Mouse (Mus musculus): ENCODE results near the gene Btbd9.

The Btbd9 gene

GRCm38 (mm10) chr17:30454155-30454861 lies 122.0 kb downstream of the Btbd9 start:
- no peak for DNase-seq (ENCODE audit: low read depth, low spot score)

GRCm38 (mm10) chr17:30453272-30453671 lies 123.0 kb downstream of the Btbd9 start:
- no peak for DNase-seq (ENCODE audit: low read depth, low spot score)

- no peak for DNase-seq (ENCODE audit: low read depth, low spot score)
Measured at GRCm38 (mm10) chr17:30452363-30452762, 123.9 kb downstream of the Btbd9 start.

GRCm38 (mm10) chr17:30448562-30448961 lies 127.7 kb downstream of the Btbd9 start:
- no peak for DNase-seq (ENCODE audit: low read depth, low spot score)

- no peak for DNase-seq (ENCODE audit: low read depth, low spot score)
Measured at GRCm38 (mm10) chr17:30445805-30446441, 130.4 kb downstream of the Btbd9 start.

- DNase-seq (ENCODE audit: low read depth, low spot score): no peak
Measured at GRCm38 (mm10) chr17:30439702-30440101, 136.6 kb downstream of the Btbd9 start.

GRCm38 (mm10) chr17:30438786-30439185 lies 137.5 kb downstream of the Btbd9 start:
- DNase-seq (ENCODE audit: low read depth, low spot score): no peak

- peak; percentile 35 for DNase-seq (ENCODE audit: low read depth, low spot score)
Measured at GRCm38 (mm10) chr17:30436021-30436461, 140.2 kb downstream of the Btbd9 start.

- DNase-seq (ENCODE audit: low read depth, low spot score): no peak
Measured at GRCm38 (mm10) chr17:30435478-30435877, 140.8 kb downstream of the Btbd9 start.

- no peak for DNase-seq (ENCODE audit: low read depth, low spot score)
Measured at GRCm38 (mm10) chr17:30432094-30432493, 144.2 kb downstream of the Btbd9 start.

GRCm38 (mm10) chr17:30430961-30431640 lies 145.2 kb downstream of the Btbd9 start:
- DNase-seq (ENCODE audit: low read depth, low spot score): no peak

- DNase-seq (ENCODE audit: low read depth, low spot score): peak; percentile 63
Measured at GRCm38 (mm10) chr17:30428661-30429060, 147.6 kb downstream of the Btbd9 start.

GRCm38 (mm10) chr17:30423256-30423852 lies 152.9 kb downstream of the Btbd9 start:
- DNase-seq (ENCODE audit: low read depth, low spot score): no peak

GRCm38 (mm10) chr17:30422278-30422677 lies 154.0 kb downstream of the Btbd9 start:
- no peak for DNase-seq (ENCODE audit: low read depth, low spot score)

GRCm38 (mm10) chr17:30421256-30421655 lies 155.0 kb downstream of the Btbd9 start:
- no peak for DNase-seq (ENCODE audit: low read depth, low spot score)

- DNase-seq (ENCODE audit: low read depth, low spot score): no peak
Measured at GRCm38 (mm10) chr17:30419494-30419893, 156.8 kb downstream of the Btbd9 start.

GRCm38 (mm10) chr17:30418510-30418909 lies 157.8 kb downstream of the Btbd9 start:
- DNase-seq (ENCODE audit: low read depth, low spot score): no peak

- no peak for DNase-seq (ENCODE audit: low read depth, low spot score)
Measured at GRCm38 (mm10) chr17:30417106-30417505, 159.2 kb downstream of the Btbd9 start.

GRCm38 (mm10) chr17:30415693-30416092 lies 160.6 kb downstream of the Btbd9 start:
- DNase-seq (ENCODE audit: low read depth, low spot score): no peak

- no peak for DNase-seq (ENCODE audit: low read depth, low spot score)
Measured at GRCm38 (mm10) chr17:30412991-30413390, 163.3 kb downstream of the Btbd9 start.

- no peak for DNase-seq (ENCODE audit: low read depth, low spot score)
Measured at GRCm38 (mm10) chr17:30406002-30406401, 170.3 kb downstream of the Btbd9 start.

- DNase-seq (ENCODE audit: low read depth, low spot score): peak; percentile 39
Measured at GRCm38 (mm10) chr17:30402871-30403270, 173.4 kb downstream of the Btbd9 start.
